Mouse (Mus musculus) ES-CJ7 (cell line): ENCODE data around the gene Tmod4.
"Not testable (repeated sequence)": the region's sequence is repeated elsewhere in the genome, so short reads cannot be mapped to it uniquely, and the experiment has no call there.

Source experiments
- DNase-seq: peaks from one replicate; pipeline ENCODE4 v3.0.0; 2011; ENCODE audit warnings: low read depth, low spot score

Gene Tmod4

DNA sequence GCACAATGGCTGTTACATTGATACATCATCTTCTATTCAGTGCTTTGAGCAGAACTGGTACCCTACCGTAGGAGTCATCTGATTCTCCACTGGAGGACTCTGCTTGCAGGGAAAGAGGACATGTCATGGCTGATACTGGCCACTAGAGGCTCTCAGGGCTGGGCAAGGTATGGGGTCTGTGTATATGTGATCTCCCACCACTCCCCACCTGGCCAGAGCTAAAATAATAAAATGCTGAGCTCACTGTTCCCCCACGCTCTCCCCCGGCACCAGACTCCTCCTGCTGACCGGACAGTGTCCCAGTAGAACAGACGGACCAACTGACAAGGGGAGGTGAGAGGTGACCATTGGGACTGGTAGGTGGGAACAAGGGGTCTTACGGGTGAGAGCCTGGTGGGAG lies at the start of gene Tmod4:
Gene Tmod4, plus strand, starts transcription at position 231 of the 400 bp plus-strand sequence.
- DNase-seq, result peak; percentile 62

DNA sequence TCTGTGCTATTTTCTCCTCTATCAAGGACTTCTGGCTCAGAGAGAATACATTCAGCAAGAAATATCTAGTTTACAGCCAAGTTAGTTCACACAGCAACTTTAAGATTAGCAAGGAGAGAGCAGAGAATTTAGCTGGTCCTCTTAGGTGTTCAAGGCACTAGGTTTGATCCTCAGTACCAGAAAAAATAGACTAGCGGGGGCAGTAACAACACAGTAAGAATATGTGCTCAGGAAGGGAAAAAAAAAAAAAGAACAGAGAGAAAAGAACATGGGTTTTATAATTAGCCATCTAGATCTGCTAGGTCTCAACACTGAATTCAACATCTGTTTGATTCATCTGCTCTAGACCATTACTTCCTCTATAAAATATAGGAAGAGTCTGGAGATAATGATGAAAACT lies 36.2 kb upstream of the Tmod4 start:
- DNase-seq, result no peak

DNA sequence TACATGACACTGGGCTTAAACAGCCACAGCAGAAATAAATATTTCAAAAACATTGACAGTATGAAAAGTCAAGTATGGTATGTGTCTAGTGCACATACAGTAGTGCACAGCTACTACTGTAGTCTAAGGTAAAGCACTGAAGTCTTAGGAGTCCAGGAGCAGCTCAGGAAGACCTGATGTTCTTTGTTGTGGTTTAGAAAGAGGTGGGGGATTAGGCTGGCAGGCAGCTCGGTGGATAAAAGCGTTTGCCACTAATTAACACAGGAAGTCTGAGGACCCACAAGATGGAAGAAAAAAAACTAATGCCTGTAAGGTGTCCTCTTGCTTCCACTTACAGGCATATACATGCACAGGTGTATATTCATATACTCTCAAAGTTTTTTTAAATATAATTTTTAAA lies 23.4 kb upstream of the Tmod4 start:
- DNase-seq, result no peak

DNA sequence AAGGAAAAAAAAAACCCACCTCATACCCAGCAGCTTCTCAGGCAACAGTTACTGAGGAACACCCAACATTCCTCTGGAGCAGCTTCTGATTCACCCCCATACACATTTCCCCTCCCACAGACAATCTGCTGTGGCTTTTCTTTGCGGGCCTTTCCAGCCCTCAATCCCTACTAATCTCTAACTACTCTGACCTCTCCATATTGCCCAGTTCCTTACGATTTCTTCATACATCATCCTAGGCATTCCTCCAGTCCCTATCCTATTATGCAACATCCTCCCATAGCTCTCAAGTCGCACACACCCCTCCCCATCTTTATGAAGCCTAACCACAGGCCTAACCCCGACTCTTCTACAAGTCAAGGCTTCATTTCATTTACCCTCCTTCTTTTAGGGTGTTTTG lies 19.2 kb upstream of the Tmod4 start:
- DNase-seq, result no peak

DNA sequence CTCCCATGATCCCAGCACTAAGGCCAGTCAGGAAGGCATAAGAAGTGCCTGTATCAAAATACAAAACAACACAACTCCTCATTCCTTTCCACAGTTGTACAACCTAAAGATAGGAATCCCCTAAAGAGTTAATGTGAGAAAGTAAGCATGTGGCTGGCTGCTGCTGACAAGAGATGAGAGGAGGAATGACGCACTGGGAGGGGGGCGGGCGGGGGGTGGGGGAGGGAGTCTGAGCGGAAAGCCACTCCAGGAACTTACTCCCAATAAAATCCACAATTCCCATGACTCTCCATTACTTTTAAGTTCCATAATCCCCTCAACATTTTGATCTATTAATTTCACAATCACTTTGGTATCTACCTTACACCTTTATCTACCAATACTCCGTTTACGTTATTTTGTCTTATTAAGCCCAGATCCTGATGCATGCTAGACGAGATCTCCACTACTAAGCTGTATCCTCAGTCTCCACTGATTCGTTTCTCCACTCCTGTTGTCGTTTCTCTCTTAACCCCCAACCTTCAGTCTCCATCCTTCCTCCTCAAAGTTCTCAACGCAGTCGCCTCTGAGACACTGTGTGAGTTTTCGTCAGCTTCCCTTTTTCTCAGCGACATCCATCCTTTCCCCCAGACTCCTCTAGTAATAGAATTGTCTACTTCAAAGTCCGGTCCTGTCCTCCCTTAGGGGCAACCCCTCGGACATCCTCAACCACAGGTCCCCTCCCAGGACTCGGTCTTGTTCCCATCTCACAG lies 18.5 kb upstream of the Tmod4 start:
- DNase-seq, result no peak

DNA sequence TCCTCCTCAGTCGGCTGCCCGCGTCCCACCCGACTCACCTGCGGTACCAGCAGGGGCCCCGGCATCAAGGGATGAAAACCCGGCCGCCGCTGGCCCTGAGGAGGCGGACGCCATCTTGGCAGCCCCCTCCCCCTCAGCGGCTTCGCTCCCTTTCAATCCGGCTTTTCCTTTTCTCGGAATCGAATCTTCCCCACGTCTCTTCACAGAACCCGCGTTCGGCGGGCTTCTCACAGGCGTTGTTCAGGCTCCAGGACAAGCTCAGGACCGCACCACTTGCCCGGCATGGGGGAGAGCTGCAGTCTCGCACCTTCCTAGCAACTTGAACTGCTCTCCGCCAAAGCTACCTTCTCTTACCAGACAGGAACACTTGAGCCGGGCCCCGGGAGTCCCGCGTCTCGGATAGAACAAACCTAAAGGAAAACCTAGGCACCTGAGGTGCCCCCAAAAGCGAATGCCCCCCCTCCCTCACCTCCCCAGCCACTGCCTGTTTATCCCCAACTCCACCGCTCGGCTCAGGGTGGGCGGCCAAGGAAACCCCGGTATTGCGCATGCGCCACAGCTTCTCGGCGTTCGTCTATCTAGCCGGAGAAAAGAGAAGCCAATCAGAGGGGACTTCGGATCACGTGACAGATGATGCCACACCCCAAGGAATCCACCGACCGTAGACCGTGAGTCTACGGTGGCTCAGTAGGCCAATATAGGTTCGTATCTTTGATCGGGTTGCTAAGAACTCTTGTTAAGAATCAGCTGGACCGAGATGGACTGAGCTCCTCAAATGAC lies 17.7 kb upstream of the Tmod4 start, which contains the start of gene Pip5k1a:
Gene Pip5k1a, minus strand, starts transcription at position 593 of the 780 bp plus-strand sequence.
- peak; percentile 100 for DNase-seq

DNA sequence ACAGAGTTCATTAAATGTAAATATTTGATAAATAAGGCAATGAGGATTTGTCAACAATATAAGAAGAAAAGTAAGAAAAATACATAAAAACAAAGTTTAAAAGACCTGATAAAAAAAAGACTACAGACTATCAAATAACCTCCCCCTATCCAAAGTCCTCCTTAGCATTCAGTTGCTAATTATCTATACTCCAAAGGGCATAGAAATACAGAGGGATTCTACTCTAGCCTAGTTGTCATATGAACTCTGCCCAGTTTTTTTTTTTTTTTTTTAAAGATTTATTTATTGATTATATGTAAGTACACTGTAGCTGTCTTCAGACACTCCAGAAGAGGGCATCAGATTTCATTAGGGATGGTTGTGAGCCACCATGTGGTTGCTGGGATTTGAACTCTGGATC lies 17.0 kb upstream of the Tmod4 start:
- not testable (repeated sequence) for DNase-seq

DNA sequence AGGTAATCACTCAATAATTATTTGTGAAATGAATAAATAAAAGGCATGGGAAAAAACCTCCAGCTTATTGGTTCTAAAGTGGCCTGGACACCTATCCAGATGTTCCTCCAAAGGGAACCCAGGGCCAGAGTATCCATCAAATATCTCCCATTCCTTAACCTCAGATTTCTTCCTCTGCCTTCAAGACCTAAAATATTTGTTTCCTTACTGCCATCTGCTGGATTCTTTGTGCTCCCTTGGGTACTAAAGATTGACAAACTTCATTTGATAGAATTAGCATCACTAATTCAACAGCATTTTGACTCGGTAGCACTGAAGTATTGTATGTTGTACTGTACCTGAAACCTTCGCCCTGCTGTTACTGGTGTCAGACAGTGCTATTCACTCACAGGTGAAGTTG lies 16.4 kb upstream of the Tmod4 start:
- DNase-seq, result peak; percentile 27

DNA sequence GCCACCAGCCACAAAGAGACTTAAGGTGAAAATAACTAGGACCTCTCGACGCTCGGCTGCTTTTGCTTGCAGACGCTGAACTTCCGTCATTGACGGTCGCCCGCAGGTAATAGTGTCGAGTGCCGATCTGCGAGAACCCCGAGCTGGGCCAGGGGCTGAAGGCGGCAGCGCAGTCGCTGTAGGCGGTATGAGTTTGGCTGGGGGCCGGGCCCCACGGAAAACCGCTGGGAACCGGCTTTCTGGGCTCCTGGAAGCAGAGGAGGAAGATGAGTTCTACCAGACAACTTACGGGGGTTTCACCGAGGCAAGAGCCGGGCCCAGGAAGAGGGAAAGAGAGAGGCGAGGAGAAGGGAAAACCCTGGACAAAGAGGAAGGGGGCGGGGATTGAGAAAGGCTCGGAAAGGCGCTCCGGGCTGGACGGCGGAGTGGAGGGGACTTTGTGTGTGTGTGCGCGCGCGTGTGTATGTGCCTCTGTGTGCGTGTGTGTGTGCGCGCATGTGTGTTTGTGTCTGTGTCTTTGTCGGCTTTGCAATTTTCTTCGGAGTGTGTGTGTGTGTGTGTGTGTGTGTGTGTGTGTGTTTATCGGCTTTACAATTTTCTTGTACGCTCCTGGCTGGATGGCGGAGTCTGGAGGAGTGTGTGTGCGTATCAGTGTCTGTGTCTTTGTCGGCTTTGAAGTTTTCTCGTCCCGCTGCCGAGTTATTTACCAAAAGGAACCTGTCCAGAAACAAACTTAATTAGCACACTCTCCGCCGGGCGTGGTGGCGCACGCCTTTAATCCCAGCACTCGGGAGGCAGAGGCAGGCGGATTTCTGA lies 13.2 kb upstream of the Tmod4 start, which contains the start of gene Vps72:
Gene Vps72, plus strand, starts transcription at position 112 of the 816 bp plus-strand sequence.
- DNase-seq, result peak; percentile 95

DNA sequence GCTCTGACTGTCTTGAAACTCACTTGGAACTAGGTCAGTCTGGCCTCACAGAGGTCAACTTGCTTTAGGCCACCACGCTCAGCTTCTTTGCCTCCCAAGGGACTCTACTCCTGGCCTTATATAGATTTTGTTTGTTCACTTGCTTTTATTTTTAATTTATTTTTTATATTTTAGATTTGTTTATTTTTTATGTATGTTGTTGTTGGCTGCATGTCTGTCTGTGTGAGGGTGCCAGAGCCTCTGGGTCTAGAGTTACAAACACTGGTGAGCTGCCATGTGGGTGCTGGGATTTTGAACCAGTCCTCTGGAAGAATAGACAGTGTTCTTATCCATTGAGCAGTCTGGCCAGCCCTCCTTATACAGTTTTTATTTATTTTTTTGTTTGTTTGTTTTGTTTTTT lies 11.5 kb upstream of the Tmod4 start:
- no peak for DNase-seq

DNA sequence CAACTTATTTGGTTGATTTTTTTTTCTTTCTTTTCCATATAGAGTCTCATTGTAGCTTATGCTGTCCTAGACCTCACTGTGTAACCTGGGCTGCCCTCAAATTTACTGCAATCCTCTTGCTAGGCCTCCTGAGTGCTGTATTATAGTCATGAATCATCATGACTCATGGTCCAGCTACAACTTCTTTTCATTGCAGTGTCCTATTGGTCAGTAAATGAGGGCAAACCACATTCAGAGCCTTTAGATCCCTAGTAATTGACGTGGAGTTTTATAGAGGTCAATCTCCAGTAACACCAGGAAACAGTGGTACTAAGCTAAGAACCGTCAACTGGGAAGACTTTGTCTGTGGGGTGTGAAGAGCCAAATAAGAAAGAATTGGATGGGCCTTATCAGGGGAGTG lies 6.5 kb upstream of the Tmod4 start:
- DNase-seq, result no peak

DNA sequence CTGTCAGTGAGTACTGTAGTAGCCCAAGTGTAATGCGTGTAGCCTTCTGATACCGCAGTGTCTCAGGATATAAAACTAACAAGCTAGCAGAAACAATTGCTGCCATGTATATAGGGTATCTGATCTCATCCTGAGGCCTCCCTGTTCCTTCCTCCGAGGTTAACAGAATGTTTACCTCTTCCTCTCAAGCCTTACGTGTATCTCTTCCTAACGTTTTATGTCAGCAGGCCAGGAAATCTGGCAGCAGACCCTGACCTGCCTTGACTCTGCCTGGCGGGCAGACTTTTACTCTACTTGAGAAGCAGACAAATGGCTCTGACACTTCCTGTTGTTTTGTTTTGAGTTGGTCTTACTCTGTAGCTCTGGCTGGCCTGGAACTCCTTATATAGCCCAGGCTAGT lies 2.7 kb upstream of the Tmod4 start:
- DNase-seq, result no peak

DNA sequence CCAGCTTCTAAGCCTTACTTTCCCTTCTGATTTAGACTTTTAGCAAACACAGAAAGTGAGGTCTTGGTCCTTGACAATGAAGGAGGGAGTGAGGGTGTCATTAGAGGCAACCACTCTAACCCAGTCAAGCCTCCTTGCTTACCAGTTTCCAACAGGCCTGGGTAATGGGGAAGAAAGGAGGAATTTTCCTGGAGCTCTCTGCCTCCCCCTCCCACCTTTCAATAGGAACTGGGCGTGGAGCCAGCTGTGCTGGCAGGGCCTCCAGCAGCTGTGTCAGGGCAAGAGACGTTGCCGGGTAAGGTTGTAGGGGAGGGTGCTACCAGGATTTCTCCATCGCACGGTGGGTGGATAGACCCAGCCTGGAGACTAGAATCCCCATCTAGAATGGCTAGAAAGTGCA lies 696 bp downstream of the Tmod4 start:
- DNase-seq, result no peak

DNA sequence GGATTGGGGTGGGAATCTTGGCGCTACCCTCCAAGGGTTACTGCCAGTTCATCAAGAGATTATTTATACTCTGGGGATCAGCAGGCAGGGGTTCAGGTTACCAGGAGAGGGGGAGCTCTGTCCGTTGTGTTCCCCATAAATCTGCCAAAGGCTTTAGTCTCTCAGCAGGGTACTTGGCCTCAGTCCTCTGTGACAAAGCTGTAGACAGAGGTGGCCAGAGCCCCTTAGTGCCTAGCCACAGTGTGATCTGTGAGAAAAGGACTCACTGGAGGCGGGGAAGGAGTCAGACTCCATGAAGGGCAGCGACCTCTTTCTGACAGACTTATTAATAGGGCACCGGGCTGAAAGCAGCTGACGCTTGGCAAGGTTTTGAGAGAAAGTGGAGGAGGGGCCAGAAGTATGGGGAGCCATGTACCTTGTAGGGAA lies 5.0 kb downstream of the Tmod4 start:
- DNase-seq, result no peak

DNA sequence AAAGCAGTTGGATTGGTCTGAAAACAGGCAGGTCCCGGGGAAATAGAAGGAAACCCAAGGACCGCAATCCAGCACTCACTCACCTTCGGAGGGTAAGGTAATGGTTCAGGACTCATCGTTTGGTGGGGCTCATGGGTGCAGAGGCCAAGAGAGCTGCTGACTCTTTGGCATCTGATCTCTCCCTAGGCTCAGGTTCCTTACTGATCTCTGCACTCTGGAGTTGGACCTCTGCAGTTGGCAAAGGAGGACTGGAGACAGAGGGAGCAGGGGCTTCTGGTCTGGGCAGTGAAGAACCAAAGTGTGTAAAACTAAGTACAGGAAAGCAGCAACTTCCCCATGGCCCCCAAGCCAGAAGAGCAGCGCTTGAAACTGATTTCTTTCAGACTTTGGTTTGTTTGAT lies 5.8 kb downstream of the Tmod4 start:
- no peak for DNase-seq

DNA sequence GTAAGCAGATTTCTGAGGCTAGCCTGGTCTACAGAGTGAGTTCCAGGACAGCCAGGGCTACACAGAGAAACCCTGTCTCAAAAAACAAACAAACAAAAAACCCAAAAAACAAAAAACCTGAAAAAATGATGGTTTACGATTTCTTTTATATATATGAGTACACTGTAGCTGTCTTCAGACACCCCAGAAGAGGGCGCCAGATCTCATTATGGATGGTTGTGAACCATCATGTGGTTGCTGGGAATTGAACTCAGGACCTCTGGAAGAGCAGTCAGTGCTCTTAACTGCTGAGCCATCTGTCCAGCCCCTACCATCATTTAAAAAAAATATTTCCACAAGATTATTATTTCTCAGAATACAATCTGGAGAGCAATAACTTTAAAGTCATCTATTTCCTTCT lies 8.1 kb downstream of the Tmod4 start:
- DNase-seq, result not testable (repeated sequence)

DNA sequence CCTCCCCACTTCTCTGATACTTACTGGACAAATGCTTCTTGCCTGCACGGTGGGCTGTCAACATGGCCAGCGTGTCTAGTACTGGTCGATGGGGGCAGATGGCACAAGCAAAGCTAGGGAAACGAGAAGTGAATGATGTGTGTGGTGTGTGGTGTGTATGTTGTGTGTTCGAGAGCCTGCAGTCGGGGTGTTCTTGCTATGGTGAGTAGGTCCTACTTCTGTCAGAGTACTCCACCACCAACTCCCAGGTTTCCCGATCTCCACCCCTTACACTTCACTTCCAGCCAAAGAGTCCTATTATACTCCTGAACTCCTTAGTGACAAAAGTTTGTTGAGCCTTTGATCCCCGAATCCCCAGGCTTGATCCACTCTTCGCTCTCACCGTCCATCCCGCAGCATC lies 8.9 kb downstream of the Tmod4 start:
- DNase-seq, result no peak

DNA sequence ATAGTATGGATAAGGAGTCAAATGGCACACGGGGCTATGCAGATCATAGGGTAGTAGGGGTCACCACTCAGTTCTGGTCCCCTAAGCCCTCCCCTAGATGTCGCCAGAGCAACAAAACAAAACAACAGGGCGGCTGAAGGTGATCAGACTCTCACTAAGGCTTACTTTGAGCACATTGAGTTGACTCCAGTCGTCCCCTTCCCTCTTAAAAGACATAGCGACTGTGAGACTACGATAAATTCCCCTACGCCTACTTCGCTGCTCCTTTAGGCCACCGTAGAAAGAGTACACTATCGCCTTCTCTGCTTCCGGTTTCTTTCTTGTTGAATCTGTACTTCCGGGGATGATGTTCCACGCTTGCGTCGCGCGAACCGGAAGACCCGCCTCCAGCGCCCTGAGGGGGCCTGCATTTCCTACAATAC lies 9.4 kb downstream of the Tmod4 start, which contains the start of the genes Scnm1 and Lysmd1:
Gene Scnm1, minus strand, starts transcription at position 332 of the 422 bp plus-strand sequence.
Gene Lysmd1, plus strand, starts transcription at position 409 of the 422 bp plus-strand sequence.
- DNase-seq, result peak; percentile 95

DNA sequence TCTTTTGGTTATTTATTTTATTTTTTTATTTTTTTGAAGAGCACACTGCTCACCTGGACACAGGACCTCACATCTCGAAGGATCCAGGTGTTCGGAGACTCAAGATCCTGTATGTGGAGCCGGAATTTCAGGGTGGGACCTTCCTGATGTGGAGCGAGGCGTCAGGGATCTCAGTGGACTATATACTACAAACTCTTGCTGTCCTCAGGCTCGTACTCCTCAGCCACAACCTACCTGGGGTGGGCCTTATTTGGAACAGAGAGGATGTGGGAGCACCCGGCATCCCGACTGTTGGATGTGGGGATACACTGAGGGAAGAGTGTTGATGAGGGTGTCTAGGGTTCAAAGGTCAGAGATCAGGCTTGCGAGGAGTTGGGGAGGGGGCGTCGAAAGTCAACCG lies 9.9 kb downstream of the Tmod4 start:
- not testable (repeated sequence) for DNase-seq

DNA sequence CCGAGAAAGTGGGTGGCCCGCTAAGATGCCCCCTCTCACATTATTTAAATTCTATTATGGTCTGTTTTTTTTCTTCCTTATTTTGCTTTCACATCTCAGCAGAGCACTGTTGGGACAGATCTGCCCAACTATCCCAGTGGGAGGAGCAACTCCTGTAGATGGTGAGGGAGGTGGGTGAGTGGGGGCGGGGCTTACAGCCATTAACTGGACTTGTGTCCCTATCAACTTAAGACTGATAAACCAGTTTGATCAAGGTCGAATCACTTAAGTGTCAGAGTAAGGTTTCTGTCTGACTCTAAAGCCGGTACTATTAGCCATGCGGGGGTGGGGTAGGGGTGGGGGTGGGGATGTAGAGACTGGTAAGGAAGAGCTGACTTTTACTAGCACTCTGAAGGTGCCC lies 10.7 kb downstream of the Tmod4 start:
- peak; percentile 84 for DNase-seq

DNA sequence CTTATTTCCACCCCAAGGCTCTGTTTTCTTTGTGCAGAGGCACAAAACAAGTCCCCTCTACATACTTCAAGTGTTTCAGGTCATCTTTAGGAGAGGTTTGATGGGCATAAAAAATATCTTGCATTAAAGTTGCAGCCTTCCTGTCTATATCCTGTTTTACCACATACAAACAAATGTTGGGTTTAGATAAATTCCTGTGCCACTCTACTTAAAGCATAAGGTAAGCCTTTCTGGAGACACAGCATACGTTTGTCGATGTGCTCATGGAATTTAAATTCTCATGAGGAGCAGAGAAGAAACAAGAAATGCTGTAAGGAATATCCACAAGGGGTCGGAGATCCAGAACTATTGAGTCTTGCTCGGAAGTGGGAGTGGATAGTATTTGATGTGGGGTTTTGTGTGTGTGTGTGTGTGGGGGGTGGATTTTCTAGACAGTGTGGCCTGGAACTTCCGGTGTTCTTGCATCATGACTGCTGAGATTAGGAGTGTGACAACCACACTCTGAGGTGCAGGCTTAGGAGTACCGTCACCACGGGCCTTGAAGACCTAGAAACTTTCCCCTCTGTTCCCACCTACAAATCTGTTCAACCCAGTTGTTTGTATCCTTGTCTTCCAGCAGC lies 11.3 kb downstream of the Tmod4 start:
- DNase-seq, result no peak
